Mouse (Mus musculus): ENCODE measurements at regions not wholly inside any gene's neighbourhood (a gene's known extent, or its start where the extent isn't known, plus 50 kb on each side); places are given as distances from the start of the nearest gene placed in this dataset.

DNA sequence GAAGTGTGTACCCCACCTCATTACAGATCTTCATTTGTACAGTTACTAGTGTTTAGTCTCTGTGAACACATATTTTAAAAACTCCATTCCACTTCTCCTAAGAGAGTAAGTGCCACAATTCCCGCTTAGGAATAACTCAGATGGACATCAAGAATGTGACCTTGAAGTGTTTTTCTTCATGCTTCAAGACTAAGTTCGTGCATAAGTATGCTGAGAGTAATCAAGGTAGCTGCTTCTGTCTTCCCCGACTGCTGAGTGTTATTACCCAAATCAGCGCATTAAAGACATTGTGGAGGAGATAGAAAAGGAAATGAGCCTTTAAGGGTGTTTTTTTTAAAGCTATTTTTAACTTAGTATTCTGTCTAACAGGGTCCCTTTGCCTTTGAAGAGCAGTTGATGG is 565.1 kb upstream of the C030005K15Rik start:
- ATAC-seq (ENCODE audit: extremely low read depth, insufficient number of reproducible peaks, low FRiP score, poor library complexity, severe bottlenecking) (no peak), DNase-seq (ENCODE audit: low spot score) (no peak)

DNA sequence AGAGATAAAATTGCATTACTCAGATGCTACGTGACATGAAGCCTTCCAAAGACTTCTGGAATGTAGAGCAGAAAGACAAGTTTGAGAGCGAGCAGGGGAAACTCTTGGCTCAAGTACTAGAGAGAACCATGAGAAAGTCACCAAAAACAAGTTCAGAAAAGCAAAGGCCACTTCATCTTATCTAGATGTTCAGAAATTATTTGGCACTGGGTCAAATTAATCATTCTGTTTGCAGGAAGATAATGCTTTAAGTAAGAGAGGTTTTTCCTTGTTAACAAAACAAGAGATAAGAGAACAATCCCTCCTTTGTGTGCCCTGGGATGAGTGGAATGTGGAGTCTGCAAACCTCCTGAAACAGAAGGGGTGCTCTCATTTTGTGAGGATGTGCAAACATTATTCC is 565.6 kb upstream of the C030005K15Rik start:
- no peak for DNase-seq (ENCODE audit: low spot score)
- Histone ChIP-seq H3K4me3 (ENCODE audit: low read depth, low read length) (no peak overlapping the region), H3K36me3 (replicated peaks) (no peaks in the 10 kb centered on the region), H3K4me1 (ENCODE audit: insufficient read depth, low read depth, low read length) (no peaks in the 10 kb centered on the region), H3K9me3 (replicated peaks) (no peaks in the 10 kb centered on the region), H3K27me3 (ENCODE audit: insufficient read depth, low read length) (no peaks in the 10 kb centered on the region)
- TF ChIP-seq GATA2 (IDR thresholded peaks at IDR 0.05; ENCODE audit: borderline replicate concordance, low read depth, low read length) (no peak), GATA1 (IDR thresholded peaks at IDR 0.05; ENCODE audit: borderline replicate concordance, low read length) (no peak), POLR2AphosphoS5 (IDR thresholded peaks at IDR 0.05; ENCODE audit: insufficient replicate concordance, low read depth, low read length) (no peak), CTCF (IDR thresholded peaks at IDR 0.05; ENCODE audit: low read depth, low read length) (no peak), TAL1 (conservative IDR thresholded peaks at IDR 0.05; ENCODE audit: low read depth, low read length) (no peak)
- no peak for ATAC-seq (ENCODE audit: extremely low read depth, insufficient number of reproducible peaks, low FRiP score, poor library complexity, severe bottlenecking)

More for the DNA sequence above, 565.1 kb upstream of the C030005K15Rik start:
- Histone ChIP-seq H3K4me1 (ENCODE audit: insufficient read depth, low read depth, low read length) (no peaks in the 10 kb centered on the region), H3K27me3 (ENCODE audit: insufficient read depth, low read length) (no peaks in the 10 kb centered on the region), H3K36me3 (replicated peaks) (no peaks in the 10 kb centered on the region), H3K4me3 (ENCODE audit: low read depth, low read length) (no peak overlapping the region), H3K9me3 (replicated peaks) (no peaks in the 10 kb centered on the region)
- TF ChIP-seq GATA2 (IDR thresholded peaks at IDR 0.05; ENCODE audit: borderline replicate concordance, low read depth, low read length) (no peak), TAL1 (conservative IDR thresholded peaks at IDR 0.05; ENCODE audit: low read depth, low read length) (no peak), CTCF (IDR thresholded peaks at IDR 0.05; ENCODE audit: low read depth, low read length) (no peak), GATA1 (IDR thresholded peaks at IDR 0.05; ENCODE audit: borderline replicate concordance, low read length) (no peak), POLR2AphosphoS5 (IDR thresholded peaks at IDR 0.05; ENCODE audit: insufficient replicate concordance, low read depth, low read length) (no peak)

DNA sequence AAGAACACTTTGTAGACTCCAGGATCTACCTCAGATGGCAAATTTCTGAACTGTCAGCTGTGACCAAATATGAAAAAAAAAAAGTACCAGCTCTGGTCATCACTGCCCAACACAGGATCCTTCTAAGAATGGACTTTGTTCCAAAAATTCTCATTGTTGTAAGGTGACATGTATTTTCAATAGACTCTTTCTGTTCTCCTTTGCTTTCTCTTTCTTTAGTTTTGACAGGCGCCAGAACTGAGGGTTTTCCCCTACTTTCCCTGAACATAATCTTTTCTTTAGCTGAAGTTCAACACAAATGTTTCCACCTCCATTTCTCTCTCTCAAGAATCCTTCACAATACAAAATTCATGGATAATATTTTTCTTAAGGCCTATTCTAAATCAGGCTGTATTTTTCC is 579.1 kb upstream of the C030005K15Rik start:
- DNase-seq (ENCODE audit: low spot score) (no peak), ATAC-seq (ENCODE audit: extremely low read depth, insufficient number of reproducible peaks, low FRiP score, poor library complexity, severe bottlenecking) (no peak)
- TF ChIP-seq POLR2AphosphoS5 (IDR thresholded peaks at IDR 0.05; ENCODE audit: insufficient replicate concordance, low read depth, low read length) (no peak), TAL1 (conservative IDR thresholded peaks at IDR 0.05; ENCODE audit: low read depth, low read length) (no peak), GATA2 (IDR thresholded peaks at IDR 0.05; ENCODE audit: borderline replicate concordance, low read depth, low read length) (no peak), GATA1 (IDR thresholded peaks at IDR 0.05; ENCODE audit: borderline replicate concordance, low read length) (no peak), CTCF (IDR thresholded peaks at IDR 0.05; ENCODE audit: low read depth, low read length) (no peak)

DNA sequence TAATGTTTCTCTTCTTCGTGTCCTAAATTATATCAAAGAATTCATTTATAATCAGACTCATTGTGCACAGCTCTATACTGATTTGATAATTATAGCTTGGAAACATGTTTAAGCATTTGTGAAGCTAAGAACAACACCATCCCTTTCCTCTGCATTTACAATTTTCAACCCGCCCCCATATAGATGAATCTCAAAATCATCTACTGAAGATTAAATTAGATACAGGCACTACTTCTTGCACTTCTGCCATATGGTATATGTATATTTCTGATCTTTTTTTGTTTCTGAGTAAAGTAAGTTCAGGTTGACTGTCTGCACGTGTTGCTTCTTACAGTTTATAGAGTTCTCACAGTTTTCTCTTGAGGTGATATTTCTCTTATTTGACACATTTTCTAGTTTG is 583.1 kb upstream of the C030005K15Rik start:
- Histone ChIP-seq H3K4me1 (ENCODE audit: insufficient read depth, low read depth, low read length) (no peaks in the 10 kb centered on the region), H3K4me3 (ENCODE audit: low read depth, low read length) (no peak overlapping the region), H3K36me3 (replicated peaks) (no peaks in the 10 kb centered on the region), H3K27me3 (ENCODE audit: insufficient read depth, low read length) (no peaks in the 10 kb centered on the region), H3K9me3 (replicated peaks) (no peaks in the 10 kb centered on the region)
- TF ChIP-seq CTCF (IDR thresholded peaks at IDR 0.05; ENCODE audit: low read depth, low read length), result no peak
- no peak for TF ChIP-seq GATA2 (IDR thresholded peaks at IDR 0.05; ENCODE audit: borderline replicate concordance, low read depth, low read length)
- TF ChIP-seq TAL1 (conservative IDR thresholded peaks at IDR 0.05; ENCODE audit: low read depth, low read length), result no peak
- TF ChIP-seq GATA1 (IDR thresholded peaks at IDR 0.05; ENCODE audit: borderline replicate concordance, low read length), result no peak
- no peak for TF ChIP-seq POLR2AphosphoS5 (IDR thresholded peaks at IDR 0.05; ENCODE audit: insufficient replicate concordance, low read depth, low read length)
- ATAC-seq (ENCODE audit: extremely low read depth, insufficient number of reproducible peaks, low FRiP score, poor library complexity, severe bottlenecking) (no peak), DNase-seq (ENCODE audit: low spot score) (no peak)

More for the DNA sequence above, 579.1 kb upstream of the C030005K15Rik start:
- H3K4me1 ChIP-seq (ENCODE audit: insufficient read depth, low read depth, low read length), result no peaks in the 10 kb centered on the region
- no peaks in the 10 kb centered on the region for H3K27me3 ChIP-seq (ENCODE audit: insufficient read depth, low read length)
- H3K9me3 ChIP-seq (replicated peaks), result no peaks in the 10 kb centered on the region
- H3K36me3 ChIP-seq (replicated peaks), result no peaks in the 10 kb centered on the region
- no peak overlapping the region for H3K4me3 ChIP-seq (ENCODE audit: low read depth, low read length)

DNA sequence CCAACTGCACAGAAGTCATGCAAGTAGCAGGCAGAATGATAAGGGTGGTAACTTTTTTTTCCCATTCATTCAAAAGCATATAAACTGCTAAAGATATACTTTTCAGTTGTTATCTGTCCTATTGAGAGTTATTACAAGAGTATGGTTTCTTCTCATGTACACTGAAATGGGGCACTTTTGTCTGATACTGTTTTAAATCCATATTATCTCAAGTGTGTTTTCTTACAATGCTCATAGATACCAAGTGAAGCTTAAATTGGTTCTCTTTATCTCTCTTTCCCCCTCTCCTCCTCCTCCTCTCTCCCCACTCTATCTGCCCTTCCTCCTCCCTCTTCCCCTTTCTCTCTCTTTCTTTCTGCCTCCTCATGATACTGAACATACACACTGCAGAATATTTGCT is 584.8 kb upstream of the C030005K15Rik start:
- Histone ChIP-seq H3K36me3 (replicated peaks) (no peaks in the 10 kb centered on the region), H3K4me3 (ENCODE audit: low read depth, low read length) (no peak overlapping the region), H3K9me3 (replicated peaks) (no peaks in the 10 kb centered on the region), H3K27me3 (ENCODE audit: insufficient read depth, low read length) (no peaks in the 10 kb centered on the region), H3K4me1 (ENCODE audit: insufficient read depth, low read depth, low read length) (no peaks in the 10 kb centered on the region)
- ATAC-seq (ENCODE audit: extremely low read depth, insufficient number of reproducible peaks, low FRiP score, poor library complexity, severe bottlenecking) (no peak), DNase-seq (ENCODE audit: low spot score) (no peak)
- no peak for TF ChIP-seq POLR2AphosphoS5 (IDR thresholded peaks at IDR 0.05; ENCODE audit: insufficient replicate concordance, low read depth, low read length)
- no peak for TF ChIP-seq GATA1 (IDR thresholded peaks at IDR 0.05; ENCODE audit: borderline replicate concordance, low read length)
- no peak for TF ChIP-seq TAL1 (conservative IDR thresholded peaks at IDR 0.05; ENCODE audit: low read depth, low read length)
- TF ChIP-seq CTCF (IDR thresholded peaks at IDR 0.05; ENCODE audit: low read depth, low read length), result no peak
- no peak for TF ChIP-seq GATA2 (IDR thresholded peaks at IDR 0.05; ENCODE audit: borderline replicate concordance, low read depth, low read length)

DNA sequence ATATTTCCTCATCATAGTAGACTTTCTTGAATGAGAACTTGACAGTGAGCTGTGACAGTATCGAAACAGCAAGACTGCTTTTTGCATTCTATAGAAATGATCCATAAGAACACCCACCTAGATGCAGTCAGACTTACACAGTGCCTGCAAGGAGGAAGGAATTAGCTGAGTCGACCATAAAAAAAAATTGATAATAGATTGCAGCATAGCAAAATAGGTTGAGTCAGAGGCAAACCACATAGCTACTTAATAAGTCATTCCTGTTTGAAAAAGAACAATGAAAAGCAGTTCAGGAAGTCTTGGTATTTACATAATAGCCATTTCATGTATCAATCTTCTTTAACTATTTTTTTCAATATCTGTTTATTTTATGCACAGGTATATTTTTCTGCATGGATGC is 591.9 kb upstream of the C030005K15Rik start:
- Histone ChIP-seq H3K36me3 (replicated peaks) (no peaks in the 10 kb centered on the region), H3K27me3 (ENCODE audit: insufficient read depth, low read length) (no peaks in the 10 kb centered on the region), H3K4me1 (ENCODE audit: insufficient read depth, low read depth, low read length) (no peaks in the 10 kb centered on the region), H3K9me3 (replicated peaks) (no peaks in the 10 kb centered on the region), H3K4me3 (ENCODE audit: low read depth, low read length) (no peak overlapping the region)
- TF ChIP-seq GATA2 (IDR thresholded peaks at IDR 0.05; ENCODE audit: borderline replicate concordance, low read depth, low read length), result no peak
- no peak for TF ChIP-seq POLR2AphosphoS5 (IDR thresholded peaks at IDR 0.05; ENCODE audit: insufficient replicate concordance, low read depth, low read length)
- TF ChIP-seq GATA1 (IDR thresholded peaks at IDR 0.05; ENCODE audit: borderline replicate concordance, low read length), result no peak
- DNase-seq (ENCODE audit: low spot score) (no peak), ATAC-seq (ENCODE audit: extremely low read depth, insufficient number of reproducible peaks, low FRiP score, poor library complexity, severe bottlenecking) (no peak)
